In genomic region chr8:44828026-44828425, GRCm38 (mm10) we compare ENCODE assay signal across 16 mouse cellular contexts.
"Had no signal": no experiment of that assay in that cellular context is flagged by ENCODE, and none has a peak within 500 bp of the region (broad histone marks: within the 10 kb centered on the region; RNA-seq: fewer than 3 reads in every experiment).

No protein-coding gene starts in this region.

- H3K36me3 ChIP-seq: neural tube, embryonic 12.5 days; neural tube, embryonic 13.5 days; neural tube, embryonic 15.5 days; stomach, embryonic 15.5 days had no signal

- H3K4me2 ChIP-seq: neural tube, embryonic 12.5 days; neural tube, embryonic 13.5 days; neural tube, embryonic 15.5 days; stomach, embryonic 15.5 days had no signal

- H3K9me3 ChIP-seq: stomach, embryonic 15.5 days had no signal

- H3K4me1 ChIP-seq: neural tube, embryonic 12.5 days; stomach, embryonic 15.5 days had no signal

- H3K27me3 ChIP-seq: neural tube, embryonic 12.5 days; neural tube, embryonic 13.5 days; neural tube, embryonic 15.5 days; stomach, embryonic 15.5 days had no signal

- H3K27ac ChIP-seq: neural tube, embryonic 12.5 days; neural tube, embryonic 13.5 days; neural tube, embryonic 15.5 days; stomach, embryonic 15.5 days; stomach, postnatal 0 days had no signal

- H3K9ac ChIP-seq: neural tube, embryonic 12.5 days; neural tube, embryonic 13.5 days; neural tube, embryonic 15.5 days; stomach, embryonic 15.5 days had no signal

- DNase-seq: right cerebral cortex, adult 18-20 months; right cerebral cortex, postnatal 14 days; right cerebral cortex, postnatal 25 days; right cerebral cortex, postnatal 4 days; spleen, adult 18-20 months; thymus, adult 18-20 months; thymus, adult 2 months; thymus, postnatal 14 days; thymus, postnatal 25 days; thymus, postnatal 36 days; thymus, postnatal 4 days had no signal

- H3K4me3 ChIP-seq: neural tube, embryonic 12.5 days; neural tube, embryonic 13.5 days; neural tube, embryonic 15.5 days; stomach, embryonic 15.5 days had no signal
